Mouse (Mus musculus) layer of hippocampus, postnatal 14 days (tissue): ENCODE measurements around the gene Prkch. TPM values are rescaled to one million over a fixed set of nuclear protein-coding genes. Genes with fewer than 3 reads are reported as not detected.

Experiments used
- DNase-seq, 2 experiments: peaks; one replicate each; pipeline ENCODE4 v3.0.0; 2021 to 2022; ENCODE audit warnings: low spot score in 2 of 2, mixed read lengths in 1 of 2
- total RNA-seq, 2 experiments: library from RNA; stranded (reverse); gene quantifications; 2 replicates each; pipeline ENCODE4 v1.2.3; 2021

Prkch gene
- total RNA-seq, 2 experiments from 2014 or later, result 4.1 to 8.6 TPM

- DNase-seq, result no peak
These were observed 25.3 kb downstream of the Prkch start for GRCm38 (mm10) chr12:73609676-73610545.

- DNase-seq, result no peak
These were observed 26.3 kb downstream of the Prkch start for GRCm38 (mm10) chr12:73610831-73611370.

- DNase-seq, result no peak
These were observed 27.1 kb downstream of the Prkch start for GRCm38 (mm10) chr12:73611741-73612140.

GRCm38 (mm10) chr12:73613183-73613582 lies 28.6 kb downstream of the Prkch start:
- DNase-seq, result no peak

- no peak for DNase-seq
These were observed 33.1 kb downstream of the Prkch start for GRCm38 (mm10) chr12:73617652-73618051.

GRCm38 (mm10) chr12:73625277-73626032 lies 40.9 kb downstream of the Prkch start:
- DNase-seq, result no peak

GRCm38 (mm10) chr12:73627902-73628301 lies 43.3 kb downstream of the Prkch start:
- no peak for DNase-seq

- no peak for DNase-seq
These were observed 46.0 kb downstream of the Prkch start for GRCm38 (mm10) chr12:73630596-73630995.

- no peak for DNase-seq
These were observed 46.6 kb downstream of the Prkch start for GRCm38 (mm10) chr12:73631148-73631547.

GRCm38 (mm10) chr12:73632671-73633244 lies 48.2 kb downstream of the Prkch start:
- no peak for DNase-seq

GRCm38 (mm10) chr12:73633707-73634106 lies 49.1 kb downstream of the Prkch start:
- DNase-seq, result no peak

- DNase-seq, result no peak
These were observed 55.0 kb downstream of the Prkch start for GRCm38 (mm10) chr12:73639571-73639970.

GRCm38 (mm10) chr12:73641183-73641582 lies 56.6 kb downstream of the Prkch start:
- DNase-seq, result no peak

- no peak for DNase-seq
These were observed 60.6 kb downstream of the Prkch start for GRCm38 (mm10) chr12:73645216-73645615.

- no peak for DNase-seq
These were observed 63.1 kb downstream of the Prkch start for GRCm38 (mm10) chr12:73647686-73648085.

GRCm38 (mm10) chr12:73656568-73657204 lies 72.1 kb downstream of the Prkch start:
- no peak for DNase-seq

- no peak for DNase-seq
These were observed 78.8 kb downstream of the Prkch start for GRCm38 (mm10) chr12:73663421-73663820.

GRCm38 (mm10) chr12:73666701-73667100 lies 82.1 kb downstream of the Prkch start:
- no peak for DNase-seq

- DNase-seq, result no peak
These were observed 83.0 kb downstream of the Prkch start for GRCm38 (mm10) chr12:73667607-73668006.

GRCm38 (mm10) chr12:73670739-73671138 lies 86.1 kb downstream of the Prkch start:
- no peak for DNase-seq

GRCm38 (mm10) chr12:73671540-73671939 lies 86.9 kb downstream of the Prkch start:
- no peak for DNase-seq
